Comparison of ENCODE assay signal across 12 mouse cellular contexts in genomic region chr14:15880146-15880545, GRCm38 (mm10).
"Had no signal": no experiment of that assay in that cellular context is flagged by ENCODE, and none has a peak within 500 bp of the region (broad histone marks: within the 10 kb centered on the region; RNA-seq: fewer than 3 reads in every experiment).

No protein-coding gene starts in this region.

- H3K9me3 ChIP-seq: limb, embryonic 13.5 days; neural tube, embryonic 15.5 days had no signal

- H3K9ac ChIP-seq: limb, embryonic 13.5 days; liver, embryonic 14.5 days; neural tube, embryonic 15.5 days had no signal

- H3K27me3 ChIP-seq: limb, embryonic 13.5 days; neural tube, embryonic 15.5 days had no signal

- H3K36me3 ChIP-seq: limb, embryonic 13.5 days; neural tube, embryonic 15.5 days had no signal

- H3K4me1 ChIP-seq: limb, embryonic 13.5 days; neural tube, embryonic 15.5 days had no signal

- DNase-seq: kidney, postnatal 25 days; layer of hippocampus, adult 9-11 months; left cerebral cortex, postnatal 4 days; lung, adult 18-20 months; midbrain, embryonic 14.5 days; right cerebral cortex, adult 18-20 months; right cerebral cortex, postnatal 25 days had no signal

- H3K4me2 ChIP-seq: limb, embryonic 13.5 days; neural tube, embryonic 15.5 days had no signal

- H3K27ac ChIP-seq: limb, embryonic 13.5 days; liver, embryonic 14.5 days; neural tube, embryonic 15.5 days; stomach, postnatal 0 days had no signal

- H3K4me3 ChIP-seq: limb, embryonic 13.5 days; myocyte; neural tube, embryonic 15.5 days had no signal
